Mouse (Mus musculus) CH12.LX (cell line): ENCODE data around the gene Ift43. TPM values are rescaled to one million over a fixed set of nuclear protein-coding genes. Genes with fewer than 3 reads are reported as not detected.

Experiments
- DNase-seq: peaks from one replicate; pipeline ENCODE4 v3.0.0-alpha.2; 2013; ENCODE audit errors: extremely low read depth
- H3K27ac ChIP-seq: 2 replicates; pipeline ENCODE4 v1.5.1; 2012; ENCODE audit warnings: low read depth, mild to moderate bottlenecking, control low read depth, moderate library complexity; ENCODE audit not compliant: insufficient read depth
- H3K27me3 ChIP-seq: replicated peaks from 2 replicates; pipeline ENCODE3; 2012; ENCODE audit warnings: inconsistent platforms
- H3K36me3 ChIP-seq, 2 experiments: replicated peaks in 1 of 2; 2 replicates each; pipeline versions ENCODE3 to v1.6.1; 2012; ENCODE audit warnings: inconsistent platforms in 1 of 2, low read length in 1 of 2, mild to moderate bottlenecking in 1 of 2, mixed read lengths in 1 of 2, moderate library complexity in 1 of 2; ENCODE audit not compliant: control insufficient read depth in 1 of 2, insufficient read depth in 1 of 2
- H3K4me1 ChIP-seq, 2 experiments: 2 replicates each; pipeline ENCODE4 v1.6.1; 2012; ENCODE audit warnings: inconsistent platforms in 1 of 2, moderate library complexity in 1 of 2; ENCODE audit not compliant: insufficient read depth in 2 of 2, control insufficient read depth in 1 of 2
- H3K4me2 ChIP-seq: 2 replicates; pipeline ENCODE4 v1.6.1; 2012; ENCODE audit warnings: low read depth, mild to moderate bottlenecking, control low read depth; ENCODE audit not compliant: poor library complexity, insufficient read depth, severe bottlenecking
- H3K4me3 ChIP-seq, 3 experiments: fragments of 150-350 bp in 1 of 3; sonication (generic) in 1 of 3; replicated peaks in 1 of 3; 2 replicates each; pipeline versions ENCODE3 to v1.5.1; 2011 to 2012; ENCODE audit warnings: low read depth in 2 of 3, low read length in 2 of 3, mild to moderate bottlenecking in 2 of 3, moderate library complexity in 2 of 3, control low read depth in 1 of 3, improper control_type of control experiment in 1 of 3, inconsistent platforms in 1 of 3, mixed read lengths in 1 of 3; ENCODE audit not compliant: poor library complexity in 1 of 3
- H3K79me2 ChIP-seq: replicated peaks from 2 replicates; pipeline ENCODE4 v1.6.1; 2012; ENCODE audit warnings: mild to moderate bottlenecking, moderate library complexity; ENCODE audit not compliant: control insufficient read depth, poor library complexity, insufficient read depth, severe bottlenecking; ENCODE audit errors: extremely low read depth
- H3K9ac ChIP-seq: 2 replicates; pipeline ENCODE4 v1.6.1; 2012; ENCODE audit warnings: low read depth, mild to moderate bottlenecking, control low read depth, moderate library complexity; ENCODE audit not compliant: insufficient read depth
- H3K9me3 ChIP-seq: replicated peaks from 2 replicates; pipeline ENCODE3; 2012; ENCODE audit warnings: low read length, inconsistent platforms, mixed read lengths
- BHLHE40 ChIP-seq: IDR thresholded peaks from 2 replicates; pipeline ENCODE4 v1.6.1; 2011; ENCODE audit warnings: mild to moderate bottlenecking, low read depth, low read length, improper control_type of control experiment
- GABPA ChIP-seq: IDR thresholded peaks from 2 replicates; pipeline ENCODE4 v1.6.1; 2012; ENCODE audit warnings: low read depth, low read length, improper control_type of control experiment, inconsistent platforms; ENCODE audit not compliant: insufficient replicate concordance
- HCFC1 ChIP-seq: IDR thresholded peaks from 2 replicates; pipeline ENCODE4 v1.6.1; 2012; ENCODE audit warnings: low read depth, mild to moderate bottlenecking, inconsistent platforms, low read length, improper control_type of control experiment
- IRF4 ChIP-seq: IDR thresholded peaks from 2 replicates; pipeline ENCODE4 v1.6.1; 2014; ENCODE audit warnings: low read depth, mild to moderate bottlenecking, inconsistent platforms, low read length, improper control_type of control experiment
- JUN ChIP-seq: IDR thresholded peaks from 2 replicates; pipeline ENCODE4 v1.6.1; 2011; ENCODE audit warnings: low read depth, mild to moderate bottlenecking, low read length, improper control_type of control experiment, moderate library complexity; ENCODE audit not compliant: insufficient read depth
- KAT2A ChIP-seq: IDR thresholded peaks from 2 replicates; pipeline ENCODE4 v1.6.1; 2012; ENCODE audit warnings: low read length, improper control_type of control experiment, inconsistent platforms; ENCODE audit not compliant: insufficient replicate concordance
- PAX5 ChIP-seq: IDR thresholded peaks from 2 replicates; pipeline ENCODE4 v1.6.1; 2012; ENCODE audit warnings: low read length, inconsistent platforms, mixed read lengths
- POLR2A ChIP-seq: IDR thresholded peaks from 2 replicates; pipeline ENCODE4 v1.6.1; 2011; ENCODE audit warnings: low read depth, mild to moderate bottlenecking, improper control_type of control experiment, low read length
- RAD21 ChIP-seq: IDR thresholded peaks from 2 replicates; pipeline ENCODE4 v1.6.1; 2011; ENCODE audit warnings: low read depth, mild to moderate bottlenecking, low read length, improper control_type of control experiment, moderate library complexity
- TBP ChIP-seq: conservative IDR thresholded peaks from 2 replicates; pipeline ENCODE4 v1.6.1; 2011; ENCODE audit warnings: low read depth, low read length, improper control_type of control experiment
- UBTF ChIP-seq: IDR thresholded peaks from 2 replicates; pipeline ENCODE4 v1.6.1; 2012; ENCODE audit warnings: low read depth, mild to moderate bottlenecking, inconsistent platforms, low read length, improper control_type of control experiment, moderate library complexity
- ZKSCAN1 ChIP-seq: IDR thresholded peaks from 2 replicates; pipeline ENCODE4 v1.6.1; 2012; ENCODE audit warnings: low read depth, inconsistent platforms, low read length, improper control_type of control experiment, borderline replicate concordance
- ZMIZ1 ChIP-seq: IDR thresholded peaks from 2 replicates; pipeline ENCODE4 v1.6.1; 2012; ENCODE audit warnings: low read depth, mild to moderate bottlenecking, inconsistent platforms, low read length, improper control_type of control experiment
- dilution Hi-C: fragments of 300-500 bp; cut with MboI; formaldehyde crosslinking; loops from 2 replicates; pipeline ENCODE4 v1.14.3; 2020; ENCODE audit warnings: low sequenced_read_pairs; ENCODE audit not compliant: extremely low pct_unique_long_range_greater_than_20kb, extremely low pct_ligation_motif_present
- in situ Hi-C: fragments of 300-500 bp; cut with MboI; formaldehyde crosslinking; loops from 3 replicates; pipeline ENCODE4 v1.14.3; 2019; ENCODE audit warnings: low sequenced_read_pairs, low pct_ligation_motif_present, low pct_unique_long_range_greater_than_20kb, mixed read lengths
- polyA plus RNA-seq: library from polyadenylated mRNA; unstranded; fragments of >175 nt; gene quantifications from 2 replicates; pipeline ENCODE4 v1.2.1, GENCODE M21; 2012; ENCODE audit warnings: low read depth; ENCODE audit not compliant: insufficient read length
- total RNA-seq, 2 experiments: library from RNA; depleted of rRNA; stranded (reverse); fragments of 300-350 nt in 1 of 2; fragments of >200 nt in 1 of 2; gene quantifications; 2 replicates each; pipeline ENCODE4 v1.2.3; 2012 to 2014

The Ift43 gene
- total and polyA plus RNA-seq, 3 experiments = 2.0 to 8.6 (median 2.8) TPM

DNA sequence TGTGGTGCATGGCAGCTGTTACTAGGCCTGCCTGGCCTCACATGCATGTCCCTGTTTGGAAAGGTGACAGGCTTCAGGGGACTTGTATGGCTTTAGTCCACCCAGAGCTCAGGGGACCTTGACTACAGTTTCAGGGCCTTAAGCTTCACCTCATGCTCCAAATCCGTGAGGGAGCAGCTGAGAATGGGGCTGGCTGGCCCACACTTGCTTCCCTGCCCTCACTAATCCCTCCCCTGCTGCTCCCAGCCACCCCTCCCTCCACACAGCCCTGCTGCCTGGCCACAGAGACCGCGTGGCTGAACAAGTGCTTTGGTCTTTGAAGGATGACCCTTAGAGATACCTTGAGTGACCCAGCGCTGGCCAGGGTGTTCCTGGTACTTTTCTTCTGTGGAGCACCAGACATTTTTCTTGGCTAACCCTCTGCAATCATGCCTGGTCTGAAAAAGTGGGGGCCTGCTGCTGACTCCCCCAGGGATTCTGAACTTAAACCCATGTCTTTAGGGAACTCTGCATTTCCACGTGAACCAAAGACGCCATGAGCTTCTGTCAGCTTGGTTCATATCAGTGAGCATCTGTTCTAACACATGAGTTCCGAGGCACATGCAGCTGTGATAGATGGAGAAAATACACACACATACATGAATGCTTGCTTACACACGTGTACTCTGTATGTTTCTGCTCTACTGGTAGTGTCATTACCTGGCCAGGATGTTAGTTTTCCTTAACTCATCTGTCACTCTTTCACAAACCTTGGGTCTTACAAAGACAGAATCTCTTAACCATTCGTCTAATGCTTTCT lies 45.8 kb upstream of the Ift43 start:
- Histone ChIP-seq H3K27me3 (no peaks in the 10 kb centered on the region), H3K4me3 (no peak overlapping the region), H3K36me3 (peaks cover 0 to 4% of the 10 kb centered on the region in 2 experiments), H3K9ac (no peak overlapping the region), H3K9me3 (no peaks in the 10 kb centered on the region), H3K27ac (no peak overlapping the region), H3K4me1 (no peaks in the 10 kb centered on the region), H3K4me2 (no peak overlapping the region), H3K79me2 (no peaks in the 10 kb centered on the region)
- TF ChIP-seq UBTF (no peak), GABPA (no peak), PAX5 (no peak), POLR2A (no peak), TBP (no peak), KAT2A (no peak)
- dilution Hi-C loops = no loop called here
- in situ Hi-C loops = no loop called here
- DNase-seq = no peak

DNA sequence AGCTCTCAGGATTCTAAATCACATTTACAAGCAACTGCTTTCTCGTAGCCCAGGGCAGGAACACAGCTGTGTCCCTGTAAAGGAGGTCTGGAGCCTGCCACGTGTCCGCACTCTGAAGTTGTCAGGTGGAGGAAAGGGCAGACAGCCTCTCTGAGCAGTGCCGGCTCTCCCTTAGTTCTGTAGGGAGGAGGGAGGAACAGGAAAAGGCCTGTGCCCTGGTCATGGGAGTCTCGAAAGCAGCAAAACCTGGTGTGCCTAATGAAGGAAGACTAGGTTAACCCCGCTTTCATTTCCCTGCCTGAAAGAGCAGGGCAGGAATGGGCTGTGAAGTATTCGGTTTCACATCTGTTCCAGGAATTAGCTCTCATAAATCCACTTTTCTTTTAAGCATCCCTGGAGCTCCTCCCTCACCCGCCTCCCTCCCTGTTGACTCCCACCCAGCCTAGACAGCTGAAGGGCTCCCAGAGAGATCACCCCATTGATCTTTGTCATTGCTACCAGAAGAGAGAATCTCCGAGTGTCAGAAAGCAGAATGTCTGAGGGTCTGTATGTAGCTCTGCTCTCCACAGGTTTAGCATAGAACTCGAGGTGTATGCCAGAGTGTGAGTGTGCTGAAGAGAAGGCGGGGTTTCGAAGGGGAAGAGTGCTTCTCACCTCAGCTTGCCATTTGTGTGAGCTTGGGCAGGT lies 45.0 kb upstream of the Ift43 start:
- in situ Hi-C loops (no loop called here), dilution Hi-C loops (no loop called here)
- Histone ChIP-seq H3K4me1 (no peaks in the 10 kb centered on the region), H3K27me3 (no peaks in the 10 kb centered on the region), H3K9ac (no peak overlapping the region), H3K79me2 (no peaks in the 10 kb centered on the region), H3K36me3 (peaks cover 0 to 4% of the 10 kb centered on the region in 2 experiments), H3K27ac (no peak overlapping the region), H3K9me3 (no peaks in the 10 kb centered on the region), H3K4me3 (no peak overlapping the region), H3K4me2 (no peak overlapping the region)
- no peak for DNase-seq
- TF ChIP-seq GABPA = no peak
- TF ChIP-seq ZKSCAN1 = no peak
- TF ChIP-seq UBTF = no peak
- no peak for TF ChIP-seq POLR2A
- TF ChIP-seq JUN = no peak
- TF ChIP-seq HCFC1 = no peak
- TF ChIP-seq ZMIZ1 = no peak
- TF ChIP-seq BHLHE40 = no peak
- no peak for TF ChIP-seq KAT2A
- TF ChIP-seq IRF4 = no peak
- no peak for TF ChIP-seq RAD21
